In the genomic region with DNA sequence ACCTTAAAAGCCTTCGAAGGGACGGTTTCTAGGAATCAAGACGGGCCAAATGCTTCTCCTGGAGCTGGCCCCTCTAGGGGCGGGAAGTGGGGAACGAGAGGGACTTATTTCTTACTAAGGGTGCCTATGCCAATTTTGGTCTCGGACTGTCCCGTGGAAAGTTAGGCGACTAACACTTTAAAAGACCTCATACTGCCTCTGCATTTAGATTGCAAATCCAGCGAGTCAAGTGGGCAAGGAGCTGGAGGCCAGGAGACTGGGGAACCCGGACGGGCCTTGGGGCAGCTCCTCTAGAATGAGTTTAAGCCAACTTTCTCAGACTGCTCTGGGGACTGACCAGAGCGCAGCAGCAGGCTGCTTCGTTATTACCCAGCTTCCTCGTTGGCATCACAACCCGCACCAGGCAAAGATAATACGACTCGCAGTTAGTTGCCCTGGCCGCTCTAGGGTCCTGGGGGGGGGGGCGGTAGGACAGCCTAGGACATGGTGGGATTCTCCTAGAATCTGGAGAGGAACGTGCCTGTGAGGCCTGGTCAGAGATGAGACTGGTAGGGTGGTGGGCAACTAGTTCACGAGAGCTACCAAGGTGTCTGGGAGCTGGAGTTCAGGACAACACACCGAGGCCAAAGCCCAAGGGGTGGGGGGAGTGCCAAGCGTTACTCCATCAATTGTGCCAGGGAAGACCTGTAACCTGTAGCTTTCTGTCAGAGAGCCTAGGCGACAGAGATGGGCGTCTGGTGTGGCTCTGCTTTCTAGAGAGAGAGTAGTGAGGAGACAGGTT, we compare ENCODE assay signal across 8 mouse cellular contexts. TPM values are rescaled to one million over a fixed set of nuclear protein-coding genes. Genes with fewer than 3 reads are reported as not detected.
DNase-seq lines count a peak whose midpoint lies in the region; ATAC-seq lines count a peak whose summit lies in the region.

No protein-coding gene starts in this region.

- H3K9ac ChIP-seq in neural tube, embryonic 15.5 days (replicated peaks) = no peak overlapping the region
- H3K9ac ChIP-seq in hindbrain, embryonic 11.5 days (ENCODE audit: low read depth, low read length) = no peak overlapping the region
- no peak overlapping the region for H3K9ac ChIP-seq in midbrain, embryonic 13.5 days (replicated peaks)

- H3K4me1 ChIP-seq in neural tube, embryonic 15.5 days = peaks cover 46% of the 10 kb centered on the region
- H3K4me1 ChIP-seq in hindbrain, embryonic 11.5 days (replicated peaks; ENCODE audit: control insufficient read depth, insufficient read depth, low read length) = 0 out of 2 replicates have a peak, but pooled peaks cover 2% of the 10 kb centered on the region
- peaks cover 42% of the 10 kb centered on the region for H3K4me1 ChIP-seq in midbrain, embryonic 13.5 days (replicated peaks)

- H3K36me3 ChIP-seq in neural tube, embryonic 15.5 days = no peaks in the 10 kb centered on the region
- no peaks in the 10 kb centered on the region for H3K36me3 ChIP-seq in hindbrain, embryonic 11.5 days (ENCODE audit: control insufficient read depth, insufficient read depth, low read length)
- H3K36me3 ChIP-seq in midbrain, embryonic 13.5 days = no peaks in the 10 kb centered on the region

- DNase-seq in embryo, embryonic 9.5 days (ENCODE audit: extremely low spot score) = peak; percentile 42
- no peak for DNase-seq in embryo, embryonic 10 days (ENCODE audit: low spot score)
- peak; percentile 57 for DNase-seq in neural tube, embryonic 10.5 days (ENCODE audit: extremely low spot score, low spot score)
- DNase-seq in hindbrain, embryonic 11.5 days (ENCODE audit: low spot score) = peak; percentile 55
- DNase-seq in thymus, postnatal 36 days = no peak
- no peak for DNase-seq in thymus, postnatal 25 days

- H3K27me3 ChIP-seq in neural tube, embryonic 15.5 days (replicated peaks) = peaks cover 59% of the 10 kb centered on the region
- H3K27me3 ChIP-seq in hindbrain, embryonic 11.5 days (ENCODE audit: control insufficient read depth, insufficient read depth, low read length) = peaks cover 53% of the 10 kb centered on the region
- H3K27me3 ChIP-seq in midbrain, embryonic 13.5 days = peaks cover 65% of the 10 kb centered on the region

- H3K4me2 ChIP-seq in neural tube, embryonic 15.5 days = no peak overlapping the region
- no peak overlapping the region for H3K4me2 ChIP-seq in hindbrain, embryonic 11.5 days (replicated peaks; ENCODE audit: low read depth, low read length)
- H3K4me2 ChIP-seq in midbrain, embryonic 13.5 days (replicated peaks) = no peak overlapping the region

- ATAC-seq in neural tube, embryonic 15.5 days (ENCODE audit: low FRiP score) = no peak
- no peak for ATAC-seq in hindbrain, embryonic 11.5 days (ENCODE audit: low FRiP score)
- no peak for ATAC-seq in midbrain, embryonic 13.5 days

- H3K4me3 ChIP-seq in neural tube, embryonic 15.5 days (replicated peaks) = no peak overlapping the region
- H3K4me3 ChIP-seq in hindbrain, embryonic 11.5 days (ENCODE audit: low read depth, low read length) = no peak overlapping the region
- H3K4me3 ChIP-seq in midbrain, embryonic 13.5 days (replicated peaks) = peak overlapping the region; percentile 31

- H3K27ac ChIP-seq in neural tube, embryonic 15.5 days (replicated peaks) = no peak overlapping the region
- H3K27ac ChIP-seq in hindbrain, embryonic 11.5 days (ENCODE audit: low read depth, low read length) = no peak overlapping the region
- no peak overlapping the region for H3K27ac ChIP-seq in midbrain, embryonic 13.5 days

- no peaks in the 10 kb centered on the region for H3K9me3 ChIP-seq in neural tube, embryonic 15.5 days (replicated peaks)
- no peaks in the 10 kb centered on the region for H3K9me3 ChIP-seq in hindbrain, embryonic 11.5 days (ENCODE audit: control insufficient read depth, low read length)
- H3K9me3 ChIP-seq in midbrain, embryonic 13.5 days = no peaks in the 10 kb centered on the region

- 2% methylated on average over 25 of the region's 25 CpGs for WGBS in neural tube, embryonic 15.5 days
- 2% methylated on average over 25 of the region's 25 CpGs for WGBS in hindbrain, embryonic 11.5 days
- 2% methylated on average over 25 of the region's 25 CpGs for whole genome bisulfite sequencing in midbrain, embryonic 13.5 days

RNA-seq across cellular contexts. Expression of a gene that starts 2.2 kb away (rescaled TPM):
- polyA plus RNA-seq in neural tube, embryonic 15.5 days (2015; fragmentation: Nextera tagmentation; extraction: Ambion mirVana) = 1.2 and 1.7 TPM in 2 replicates
- 1.9 and 2.0 TPM in 2 replicates for polyA plus RNA-seq in hindbrain, embryonic 11.5 days (2014; fragmentation: Nextera tagmentation; extraction: Ambion mirVana)
- polyA plus RNA-seq in midbrain, embryonic 13.5 days (2015; fragmentation: Nextera tagmentation; extraction: Ambion mirVana) = 0.80 and 1.9 TPM in 2 replicates

Comparison
In these comparisons a context has a peak if more than half of its experiments do, and no peak if none do; other contexts are left out.
1. DNase-seq: peak in embryo, embryonic 9.5 days (single experiment), neural tube, embryonic 10.5 days (single experiment) and hindbrain, embryonic 11.5 days (single experiment); none in embryo, embryonic 10 days (single experiment), thymus, postnatal 36 days (0 of 2) and thymus, postnatal 25 days (single experiment).